Mouse (Mus musculus) heart, adult 2 months (tissue): ENCODE data around the gene Slc24a3. TPM values are rescaled to one million over a fixed set of nuclear protein-coding genes. Genes with fewer than 3 reads are reported as not detected.

Source experiments
- DNase-seq, 2 experiments: peaks; one replicate each; pipeline ENCODE4 v3.0.0; 2021
- H3K27ac ChIP-seq: fragments of 200-600 bp; 2 replicates; pipeline ENCODE4 v1.8.1; 2022
- H3K27me3 ChIP-seq: fragments of 200-500 bp; 2 replicates; pipeline ENCODE4 v1.6.1; 2012; ENCODE audit warnings: mild to moderate bottlenecking, low read length, inconsistent platforms, mixed read lengths; ENCODE audit not compliant: control insufficient read depth, insufficient read depth
- H3K36me3 ChIP-seq: fragments of 200-500 bp; 2 replicates; pipeline ENCODE4 v1.6.1; 2012; ENCODE audit warnings: low read length, inconsistent platforms; ENCODE audit not compliant: control insufficient read depth, insufficient read depth
- H3K4me1 ChIP-seq: fragments of 200-500 bp; 2 replicates; pipeline ENCODE4 v1.6.1; 2011; ENCODE audit warnings: low read length; ENCODE audit not compliant: control insufficient read depth, insufficient read depth
- H3K4me3 ChIP-seq: fragments of 200-600 bp; 2 replicates; pipeline ENCODE4 v1.8.1; 2022
- H3K79me2 ChIP-seq: fragments of 200-500 bp; replicated peaks from 2 replicates; pipeline ENCODE4 v1.6.1; 2012; ENCODE audit warnings: mild to moderate bottlenecking, inconsistent platforms, low read length, moderate library complexity, mixed read lengths; ENCODE audit not compliant: control insufficient read depth, insufficient read depth
- H3K9ac ChIP-seq: fragments of 200-500 bp; 2 replicates; pipeline ENCODE4 v1.6.1; 2012; ENCODE audit warnings: low read depth, mild to moderate bottlenecking, control low read depth, inconsistent platforms, low read length, mixed read lengths
- CTCF ChIP-seq: fragments of 200-600 bp; IDR thresholded peaks from 2 replicates; pipeline ENCODE4 v1.8.1; 2022; ENCODE audit warnings: antibody characterized with exemption, mild to moderate bottlenecking, moderate library complexity
- EP300 ChIP-seq: fragments of 200-500 bp; IDR thresholded peaks from 2 replicates; pipeline ENCODE4 v1.6.1; 2011; ENCODE audit warnings: low read depth, low read length, control low read depth; ENCODE audit not compliant: insufficient read depth
- POLR2A ChIP-seq: fragments of 200-500 bp; IDR thresholded peaks from 2 replicates; pipeline ENCODE4 v1.6.1; 2011; ENCODE audit warnings: mild to moderate bottlenecking, low read depth, low read length, control low read depth; ENCODE audit not compliant: insufficient read depth
- WGBS: fragments of 180-500 bp; shearing (Covaris S2); methylation state at CpG from one replicate; pipeline ENCODE4 v1.1.7; 2018; 5-methylcytosine and 5-hydroxymethylcytosine counted together
- intact Hi-C: fragments of 180-260 bp; cut with DNase I; formaldehyde crosslinking; loops from one replicate; pipeline ENCODE4 v1.15.1; 2025
- polyA plus RNA-seq: library from polyadenylated mRNA; depleted of rRNA; stranded (reverse); fragments of >200 nt; gene quantifications from 2 replicates; pipeline ENCODE4 v1.2.3, GENCODE M21; 2012
- total RNA-seq, 2 experiments: library from RNA; stranded (reverse); gene quantifications; 2 replicates each; pipeline ENCODE4 v1.2.3; 2021

Gene Slc24a3
- total and polyA plus RNA-seq, 3 experiments: 2.7 to 3.6 (median 2.8) TPM

GRCm38 (mm10) chr2:145510650-145511225 lies 343.2 kb downstream of the Slc24a3 start:
- H3K27ac ChIP-seq: no peak overlapping the region
- no peak overlapping the region for H3K9ac ChIP-seq
- H3K36me3 ChIP-seq: no peaks in the 10 kb centered on the region
- intact Hi-C loops: loop anchor here (10.0 kb wide), 1 partner anchor 226 kb away; no protein-coding TSS in a partner anchor
- 41% methylated on average over 7 of the region's 7 CpGs for WGBS
- TF ChIP-seq EP300 (no peak), CTCF (no peak), POLR2A (no peak)
- no peaks in the 10 kb centered on the region for H3K79me2 ChIP-seq
- DNase-seq: peak in 1 of 2 experiments; percentile 30
- H3K27me3 ChIP-seq: no peaks in the 10 kb centered on the region
- H3K4me3 ChIP-seq: no peak overlapping the region
- peaks cover 2% of the 10 kb centered on the region for H3K4me1 ChIP-seq

- DNase-seq: no peak
- no peaks in the 10 kb centered on the region for H3K36me3 ChIP-seq
- H3K27me3 ChIP-seq: no peaks in the 10 kb centered on the region
- no peak overlapping the region for H3K27ac ChIP-seq
- TF ChIP-seq EP300 (no peak), POLR2A (no peak), CTCF (no peak)
- 81% methylated on average over 4 of the region's 4 CpGs for WGBS
- H3K79me2 ChIP-seq: no peaks in the 10 kb centered on the region
- no peak overlapping the region for H3K9ac ChIP-seq
- H3K4me3 ChIP-seq: no peak overlapping the region
- intact Hi-C loops: loop anchor here (5.0 to 10.0 kb wide), 3 partner anchors 71 to 879 kb away; no protein-coding TSS in a partner anchor
- H3K4me1 ChIP-seq: peaks cover 2% of the 10 kb centered on the region; the same call in 1 of the 2 replicates
Observed at GRCm38 (mm10) chr2:145515956-145516355, 348.4 kb downstream of the Slc24a3 start.

GRCm38 (mm10) chr2:145517346-145517745 lies 349.8 kb downstream of the Slc24a3 start:
- Histone ChIP-seq H3K36me3 (no peaks in the 10 kb centered on the region), H3K27me3 (no peaks in the 10 kb centered on the region), H3K4me1 (no peaks in the 10 kb centered on the region), H3K79me2 (no peaks in the 10 kb centered on the region), H3K27ac (no peak overlapping the region), H3K4me3 (no peak overlapping the region), H3K9ac (no peak overlapping the region)
- DNase-seq: peak; percentile 57 to 79
- TF ChIP-seq CTCF (peak; percentile 98), POLR2A (no peak), EP300 (peak; percentile 74; the same call in 1 of the 2 replicates)
- intact Hi-C loops: loop anchor here (1.0 to 10.0 kb wide), 4 partner anchors 70 to 880 kb away; no protein-coding TSS in a partner anchor
- 44% methylated on average over 9 of the region's 9 CpGs for WGBS

- intact Hi-C loops: no loop called here
- peak in 1 of 2 experiments; percentile 8 for DNase-seq
- Histone ChIP-seq H3K27me3 (no peaks in the 10 kb centered on the region), H3K36me3 (no peaks in the 10 kb centered on the region), H3K79me2 (no peaks in the 10 kb centered on the region), H3K9ac (no peak overlapping the region), H3K4me3 (no peak overlapping the region), H3K4me1 (no peaks in the 10 kb centered on the region), H3K27ac (no peak overlapping the region)
- TF ChIP-seq EP300: no peak
- no peak for TF ChIP-seq POLR2A
- no peak for TF ChIP-seq CTCF
- WGBS: 37% methylated on average over 3 of the region's 3 CpGs
Observed at GRCm38 (mm10) chr2:145522017-145522416, 354.5 kb downstream of the Slc24a3 start.

GRCm38 (mm10) chr2:145523381-145523780 lies 355.8 kb downstream of the Slc24a3 start:
- no peak overlapping the region for H3K9ac ChIP-seq
- no peak for DNase-seq
- no peaks in the 10 kb centered on the region for H3K36me3 ChIP-seq
- H3K79me2 ChIP-seq: no peaks in the 10 kb centered on the region
- TF ChIP-seq EP300 (no peak), CTCF (no peak), POLR2A (no peak)
- H3K4me1 ChIP-seq: no peaks in the 10 kb centered on the region
- intact Hi-C loops: no loop called here
- 96% methylated on average over 4 of the region's 4 CpGs for WGBS
- no peak overlapping the region for H3K27ac ChIP-seq
- H3K4me3 ChIP-seq: no peak overlapping the region
- no peaks in the 10 kb centered on the region for H3K27me3 ChIP-seq

- H3K4me1 ChIP-seq: no peaks in the 10 kb centered on the region
- no peak for DNase-seq
- H3K27ac ChIP-seq: no peak overlapping the region
- no peaks in the 10 kb centered on the region for H3K27me3 ChIP-seq
- intact Hi-C loops: no loop called here
- no peak overlapping the region for H3K9ac ChIP-seq
- H3K36me3 ChIP-seq: no peaks in the 10 kb centered on the region
- 77% methylated on average over 1 of the region's 1 CpGs for WGBS
- H3K4me3 ChIP-seq: no peak overlapping the region
- no peaks in the 10 kb centered on the region for H3K79me2 ChIP-seq
- TF ChIP-seq EP300: no peak
- no peak for TF ChIP-seq CTCF
- TF ChIP-seq POLR2A: no peak
Observed at GRCm38 (mm10) chr2:145527151-145527550, 359.6 kb downstream of the Slc24a3 start.
